ENCODE assay signal across 16 mouse cellular contexts in the genomic region with DNA sequence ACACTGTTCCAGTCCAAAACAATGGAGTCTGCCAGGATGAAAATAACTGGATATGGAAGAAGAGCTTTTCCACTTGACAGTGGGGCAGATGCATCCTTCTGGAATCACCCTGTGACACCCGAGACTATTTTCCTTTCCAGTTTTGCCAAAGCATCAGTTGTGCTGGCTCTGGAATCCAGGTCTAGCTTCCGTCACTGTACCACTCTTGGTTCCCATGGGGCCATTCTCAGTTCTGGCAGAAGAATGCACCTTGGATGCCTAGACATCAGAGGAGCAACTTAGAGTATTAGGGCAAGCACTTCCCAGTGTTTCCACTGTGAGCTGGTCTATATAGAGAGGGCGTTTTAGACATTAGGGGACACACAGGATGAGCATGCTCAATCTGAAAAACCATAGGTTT.
"Had no signal": no experiment of that assay in that cellular context is flagged by ENCODE, and none has a peak within 500 bp of the region (broad histone marks: within the 10 kb centered on the region; RNA-seq: fewer than 3 reads in every experiment).

No protein-coding gene starts in this region.

- H3K27ac ChIP-seq: kidney, postnatal 0 days; liver, embryonic 13.5 days; midbrain, embryonic 12.5 days; neural tube, embryonic 15.5 days; stomach, postnatal 0 days had no signal

- H3K4me2 ChIP-seq: liver, embryonic 13.5 days; midbrain, embryonic 12.5 days; neural tube, embryonic 15.5 days had no signal

- H3K36me3 ChIP-seq: liver, embryonic 13.5 days; midbrain, embryonic 12.5 days; neural tube, embryonic 15.5 days had no signal

- H3K4me3 ChIP-seq: liver, embryonic 13.5 days; midbrain, embryonic 12.5 days; myocyte; neural tube, embryonic 15.5 days had no signal

- DNase-seq: kidney, adult 2 months; kidney, postnatal 25 days; liver, embryonic 13.5 days; lung, adult 2 months; lung, postnatal 14 days; lung, postnatal 4 days; right cerebral cortex, postnatal 4 days; thymus, adult 2 months; thymus, postnatal 14 days; thymus, postnatal 4 days had no signal

- H3K9ac ChIP-seq: liver, embryonic 13.5 days; midbrain, embryonic 12.5 days; neural tube, embryonic 15.5 days had no signal

- H3K9me3 ChIP-seq: liver, embryonic 13.5 days; neural tube, embryonic 15.5 days had no signal

- H3K4me1 ChIP-seq: liver, embryonic 13.5 days had no signal

- H3K27me3 ChIP-seq: liver, embryonic 13.5 days; neural tube, embryonic 15.5 days had no signal

- ATAC-seq: midbrain, embryonic 16.5 days had no signal
